Mouse (Mus musculus): ENCODE results near the gene Fn1. TPM values are rescaled to one million over a fixed set of nuclear protein-coding genes. Genes with fewer than 3 reads are reported as not detected.

Gene Fn1
- polyA plus RNA-seq, 1 experiment from 2014 or later = 183 TPM

GRCm38 (mm10) chr1:71642794-71643193 is 10.2 kb downstream of the Fn1 start:
- H3K4me1 ChIP-seq (ENCODE audit: control insufficient read depth, insufficient read depth, low read length) = no peaks in the 10 kb centered on the region
- H3K27me3 ChIP-seq (ENCODE audit: control insufficient read depth, insufficient read depth, low read length) = no peaks in the 10 kb centered on the region
- H3K27ac ChIP-seq (ENCODE audit: low read length) = no peak overlapping the region
- WGBS = 94% methylated on average over 10 of the region's 10 CpGs
- peaks cover 39% of the 10 kb centered on the region for H3K36me3 ChIP-seq (ENCODE audit: control insufficient read depth, insufficient read depth, low read length)
- ATAC-seq (ENCODE audit: insufficient read depth, low FRiP score) = no peak
- no peak overlapping the region for H3K4me3 ChIP-seq (replicated peaks; ENCODE audit: low read length)
- no peak overlapping the region for H3K4me2 ChIP-seq (ENCODE audit: low read depth, low read length)
- H3K9me3 ChIP-seq (replicated peaks; ENCODE audit: control insufficient read depth, low read length) = no peaks in the 10 kb centered on the region
- H3K9ac ChIP-seq (ENCODE audit: low read length) = no peak overlapping the region

DNA sequence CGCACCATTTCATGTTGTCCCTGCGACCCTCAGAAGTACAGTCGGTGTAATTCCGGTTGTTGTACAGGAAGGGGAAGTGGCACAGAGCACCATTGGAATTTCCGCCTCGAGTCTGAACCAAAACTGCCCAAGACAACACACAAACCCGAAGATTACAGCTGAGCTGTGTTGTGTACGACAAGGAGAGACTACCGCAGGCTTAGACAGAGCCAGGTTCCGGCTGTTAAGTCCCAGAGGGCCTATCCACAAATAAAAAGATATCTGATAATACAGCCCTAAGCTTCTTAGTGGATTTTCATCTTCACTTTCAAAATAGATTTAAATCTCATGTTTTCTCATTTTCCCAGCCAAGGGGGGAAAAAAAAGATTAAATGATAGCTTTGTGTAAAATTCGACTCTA is 11.8 kb downstream of the Fn1 start:
- Histone ChIP-seq H3K27me3 (ENCODE audit: control insufficient read depth, insufficient read depth, low read length) (no peaks in the 10 kb centered on the region), H3K27ac (ENCODE audit: low read length) (no peak overlapping the region), H3K4me3 (replicated peaks; ENCODE audit: low read length) (no peak overlapping the region), H3K9ac (ENCODE audit: low read length) (no peak overlapping the region), H3K36me3 (ENCODE audit: control insufficient read depth, insufficient read depth, low read length) (peaks cover 43% of the 10 kb centered on the region), H3K9me3 (replicated peaks; ENCODE audit: control insufficient read depth, low read length) (no peaks in the 10 kb centered on the region), H3K4me2 (ENCODE audit: low read depth, low read length) (no peak overlapping the region), H3K4me1 (ENCODE audit: control insufficient read depth, insufficient read depth, low read length) (no peaks in the 10 kb centered on the region)
- 89% methylated on average over 11 of the region's 11 CpGs for WGBS
- ATAC-seq (ENCODE audit: insufficient read depth, low FRiP score) = no peak

DNA sequence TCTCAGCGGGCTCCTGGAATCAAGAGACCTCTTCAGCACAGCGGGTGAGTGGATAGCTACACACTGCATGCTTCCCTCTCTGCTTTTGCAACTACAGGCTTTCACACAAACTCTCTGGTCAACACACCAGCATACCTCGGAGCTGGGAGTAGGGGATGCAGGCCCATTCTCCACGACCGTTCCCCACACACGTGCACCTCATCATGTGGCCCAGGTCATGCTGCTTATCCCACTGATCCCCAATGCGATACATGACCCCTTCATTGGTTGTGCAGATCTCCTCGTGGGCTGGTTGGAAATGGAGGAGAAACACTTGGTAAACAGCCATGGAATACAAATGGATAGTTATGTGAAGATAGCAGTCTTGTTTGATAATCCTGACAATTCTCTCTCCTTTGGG is 12.8 kb downstream of the Fn1 start:
- Histone ChIP-seq H3K4me1 (ENCODE audit: control insufficient read depth, insufficient read depth, low read length) (no peaks in the 10 kb centered on the region), H3K4me2 (ENCODE audit: low read depth, low read length) (no peak overlapping the region), H3K9ac (ENCODE audit: low read length) (no peak overlapping the region), H3K4me3 (replicated peaks; ENCODE audit: low read length) (no peak overlapping the region), H3K27me3 (ENCODE audit: control insufficient read depth, insufficient read depth, low read length) (no peaks in the 10 kb centered on the region), H3K9me3 (replicated peaks; ENCODE audit: control insufficient read depth, low read length) (no peaks in the 10 kb centered on the region), H3K27ac (ENCODE audit: low read length) (no peak overlapping the region), H3K36me3 (ENCODE audit: control insufficient read depth, insufficient read depth, low read length) (peaks cover 38% of the 10 kb centered on the region)
- ATAC-seq (ENCODE audit: insufficient read depth, low FRiP score) = no peak
- WGBS = 91% methylated on average over 8 of the region's 8 CpGs

DNA sequence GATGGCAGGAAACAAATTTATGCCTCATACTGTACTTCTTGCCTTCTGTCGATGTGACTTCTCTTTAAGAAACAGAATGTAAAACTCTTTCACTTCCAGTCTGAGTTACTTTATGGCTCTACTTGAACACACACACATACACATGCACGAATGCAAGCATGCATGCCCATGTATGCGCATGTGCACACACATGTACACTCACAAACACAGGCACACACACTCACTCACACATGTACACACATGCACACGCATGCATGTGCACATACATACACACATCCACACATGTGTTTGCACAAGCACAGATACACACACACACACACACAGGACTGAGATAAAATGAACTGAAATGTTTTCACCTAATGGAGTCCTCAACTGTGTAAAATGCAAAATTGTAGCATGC is 16.3 kb downstream of the Fn1 start:
- 88% methylated on average over 4 of the region's 4 CpGs for WGBS
- H3K27me3 ChIP-seq (ENCODE audit: control insufficient read depth, insufficient read depth, low read length) = no peaks in the 10 kb centered on the region
- H3K36me3 ChIP-seq (ENCODE audit: control insufficient read depth, insufficient read depth, low read length) = peaks cover 21% of the 10 kb centered on the region
- H3K27ac ChIP-seq (ENCODE audit: low read length) = no peak overlapping the region
- H3K4me2 ChIP-seq (ENCODE audit: low read depth, low read length) = no peak overlapping the region
- ATAC-seq (ENCODE audit: insufficient read depth, low FRiP score) = no peak
- H3K4me1 ChIP-seq (ENCODE audit: control insufficient read depth, insufficient read depth, low read length) = no peaks in the 10 kb centered on the region
- H3K4me3 ChIP-seq (replicated peaks; ENCODE audit: low read length) = no peak overlapping the region
- no peaks in the 10 kb centered on the region for H3K9me3 ChIP-seq (replicated peaks; ENCODE audit: control insufficient read depth, low read length)
- H3K9ac ChIP-seq (ENCODE audit: low read length) = no peak overlapping the region

DNA sequence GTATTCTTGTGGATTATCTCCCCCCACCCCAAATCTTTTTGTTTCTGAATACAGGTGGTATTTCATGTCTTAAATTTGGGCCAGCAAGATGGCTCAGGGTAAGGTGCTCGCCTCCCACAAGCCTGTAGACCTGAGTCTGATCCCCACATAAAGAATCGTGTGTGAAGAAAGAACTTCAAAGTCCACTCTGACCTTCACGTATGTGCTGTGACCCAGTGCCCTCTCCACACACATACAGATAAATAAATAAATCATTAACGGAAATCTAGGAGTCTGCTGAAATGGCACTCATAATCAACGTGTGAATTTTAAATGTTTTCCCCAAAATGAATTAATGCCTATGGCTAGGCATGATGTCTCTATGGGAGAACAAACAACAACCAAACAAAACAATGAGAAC is 16.9 kb downstream of the Fn1 start:
- H3K27me3 ChIP-seq (ENCODE audit: control insufficient read depth, insufficient read depth, low read length) = no peaks in the 10 kb centered on the region
- H3K27ac ChIP-seq (ENCODE audit: low read length) = no peak overlapping the region
- H3K4me3 ChIP-seq (replicated peaks; ENCODE audit: low read length) = no peak overlapping the region
- no peaks in the 10 kb centered on the region for H3K4me1 ChIP-seq (ENCODE audit: control insufficient read depth, insufficient read depth, low read length)
- H3K36me3 ChIP-seq (ENCODE audit: control insufficient read depth, insufficient read depth, low read length) = peaks cover 15% of the 10 kb centered on the region
- 83% methylated on average over 5 of the region's 5 CpGs for WGBS
- H3K9ac ChIP-seq (ENCODE audit: low read length) = no peak overlapping the region
- no peak overlapping the region for H3K4me2 ChIP-seq (ENCODE audit: low read depth, low read length)
- no peak for ATAC-seq (ENCODE audit: insufficient read depth, low FRiP score)
- H3K9me3 ChIP-seq (replicated peaks; ENCODE audit: control insufficient read depth, low read length) = no peaks in the 10 kb centered on the region

DNA sequence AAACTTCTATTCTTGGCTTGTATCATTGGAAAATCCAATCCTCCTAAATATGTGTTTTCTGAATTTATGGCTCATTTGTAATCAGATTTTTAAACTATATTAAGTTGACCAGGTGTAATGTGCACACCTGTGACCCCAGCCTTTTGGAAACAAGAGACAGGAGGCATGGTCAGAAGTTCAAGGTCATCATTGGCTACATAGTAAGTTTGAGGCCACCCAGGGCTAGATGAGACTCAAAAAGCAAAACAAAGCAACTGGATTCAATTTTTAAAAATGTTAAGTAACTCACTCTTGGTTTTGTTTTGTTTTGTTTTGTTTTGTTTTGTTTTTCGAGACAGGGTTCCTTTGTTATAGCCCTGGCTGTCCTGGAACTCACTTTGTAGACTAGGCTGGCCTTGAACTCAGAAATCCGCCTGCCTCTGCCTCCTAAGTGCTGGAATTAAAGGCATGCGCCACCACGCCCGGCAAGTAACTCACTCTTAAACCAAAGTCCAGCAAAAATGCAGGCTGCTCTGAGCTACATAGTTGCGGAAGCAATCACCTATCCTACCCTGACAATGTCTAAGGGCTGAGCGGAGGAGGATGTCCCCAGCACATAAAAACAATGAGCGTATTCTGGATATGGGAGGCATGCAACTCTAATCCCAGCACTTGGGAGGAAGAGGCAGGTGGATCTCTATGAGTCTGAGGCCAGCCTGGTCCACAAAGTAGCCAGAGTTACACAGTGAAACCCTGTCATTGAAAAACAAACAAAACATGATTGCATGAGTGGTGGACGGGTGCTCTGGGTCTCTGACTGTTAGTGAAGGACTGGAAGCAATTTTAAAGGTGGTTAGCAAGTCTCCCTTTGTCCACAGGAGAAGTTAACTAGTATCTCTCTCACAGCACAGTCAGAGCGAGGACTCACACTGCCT is 17.6 kb downstream of the Fn1 start:
- no peaks in the 10 kb centered on the region for H3K4me1 ChIP-seq (ENCODE audit: control insufficient read depth, insufficient read depth, low read length)
- no peak for ATAC-seq (ENCODE audit: insufficient read depth, low FRiP score)

GRCm38 (mm10) chr1:71634471-71634981 is 18.5 kb downstream of the Fn1 start:
- Histone ChIP-seq H3K9me3 (replicated peaks; ENCODE audit: control insufficient read depth, low read length) (no peaks in the 10 kb centered on the region), H3K4me1 (ENCODE audit: control insufficient read depth, insufficient read depth, low read length) (no peaks in the 10 kb centered on the region), H3K27me3 (ENCODE audit: control insufficient read depth, insufficient read depth, low read length) (no peaks in the 10 kb centered on the region), H3K9ac (ENCODE audit: low read length) (no peak overlapping the region), H3K4me2 (ENCODE audit: low read depth, low read length) (no peak overlapping the region), H3K4me3 (replicated peaks; ENCODE audit: low read length) (no peak overlapping the region), H3K27ac (ENCODE audit: low read length) (no peak overlapping the region), H3K36me3 (ENCODE audit: control insufficient read depth, insufficient read depth, low read length) (peaks cover 10% of the 10 kb centered on the region)
- 80% methylated on average over 6 of the region's 6 CpGs for WGBS
- ATAC-seq (ENCODE audit: insufficient read depth, low FRiP score) = no peak

More for the DNA sequence above, 17.6 kb downstream of the Fn1 start:
- no peak overlapping the region for H3K9ac ChIP-seq (ENCODE audit: low read length)
- H3K27ac ChIP-seq (ENCODE audit: low read length) = no peak overlapping the region
- WGBS = 90% methylated on average over 10 of the region's 10 CpGs
- H3K4me3 ChIP-seq (replicated peaks; ENCODE audit: low read length) = no peak overlapping the region
- no peak overlapping the region for H3K4me2 ChIP-seq (ENCODE audit: low read depth, low read length)
- no peaks in the 10 kb centered on the region for H3K27me3 ChIP-seq (ENCODE audit: control insufficient read depth, insufficient read depth, low read length)
- peaks cover 12% of the 10 kb centered on the region for H3K36me3 ChIP-seq (ENCODE audit: control insufficient read depth, insufficient read depth, low read length)
- H3K9me3 ChIP-seq (replicated peaks; ENCODE audit: control insufficient read depth, low read length) = no peaks in the 10 kb centered on the region

DNA sequence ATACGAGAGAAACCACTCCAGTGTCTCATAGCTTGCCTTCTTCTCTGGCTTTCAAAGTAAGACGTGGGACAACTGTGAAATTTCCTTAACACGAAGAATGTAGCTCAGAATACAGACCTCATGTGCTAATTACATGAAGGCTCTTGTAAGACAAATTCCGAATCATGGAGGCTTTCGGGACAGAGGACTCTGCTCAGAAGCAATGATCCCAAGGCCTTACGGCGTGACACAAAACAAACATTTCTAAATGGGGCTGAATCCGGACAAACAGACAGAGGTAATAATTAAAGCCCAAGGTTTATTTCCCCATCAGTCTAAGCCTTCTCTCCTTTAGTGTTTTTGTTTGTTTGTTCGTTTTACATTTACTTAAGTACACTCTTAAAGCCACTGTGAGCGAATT is 20.6 kb downstream of the Fn1 start:
- H3K27ac ChIP-seq (ENCODE audit: low read length) = no peak overlapping the region
- H3K9ac ChIP-seq (ENCODE audit: low read length) = no peak overlapping the region
- no peaks in the 10 kb centered on the region for H3K9me3 ChIP-seq (replicated peaks; ENCODE audit: control insufficient read depth, low read length)
- no peak for ATAC-seq (ENCODE audit: insufficient read depth, low FRiP score)
- H3K4me1 ChIP-seq (ENCODE audit: control insufficient read depth, insufficient read depth, low read length) = no peaks in the 10 kb centered on the region
- peaks cover 9% of the 10 kb centered on the region for H3K36me3 ChIP-seq (ENCODE audit: control insufficient read depth, insufficient read depth, low read length)
- WGBS = 85% methylated on average over 10 of the region's 10 CpGs
- no peak overlapping the region for H3K4me3 ChIP-seq (replicated peaks; ENCODE audit: low read length)
- H3K27me3 ChIP-seq (ENCODE audit: control insufficient read depth, insufficient read depth, low read length) = no peaks in the 10 kb centered on the region
- H3K4me2 ChIP-seq (ENCODE audit: low read depth, low read length) = no peak overlapping the region

DNA sequence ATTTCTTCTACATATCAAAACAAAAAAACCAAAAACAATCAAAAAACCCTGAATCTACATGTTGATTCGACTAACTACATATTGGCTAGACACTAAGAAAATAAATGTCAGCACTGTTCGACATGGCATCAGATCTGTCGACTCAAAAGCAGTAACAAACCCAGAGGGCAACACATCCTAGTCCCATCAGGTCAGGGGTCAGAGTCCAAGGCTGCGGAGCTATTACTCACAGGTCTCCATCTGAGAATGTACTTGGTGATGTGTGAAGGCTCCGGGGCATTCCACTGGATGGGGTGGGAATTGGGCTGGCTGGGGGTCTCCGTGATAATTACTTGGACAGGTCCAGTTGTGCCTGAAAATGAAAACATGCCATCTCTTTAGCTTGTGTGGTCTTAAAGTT is 21.2 kb downstream of the Fn1 start:
- no peak overlapping the region for H3K27ac ChIP-seq (ENCODE audit: low read length)
- H3K9ac ChIP-seq (ENCODE audit: low read length) = no peak overlapping the region
- peaks cover 5% of the 10 kb centered on the region; the same call in 1 of the 2 replicates for H3K36me3 ChIP-seq (ENCODE audit: control insufficient read depth, insufficient read depth, low read length)
- no peaks in the 10 kb centered on the region for H3K9me3 ChIP-seq (replicated peaks; ENCODE audit: control insufficient read depth, low read length)
- no peaks in the 10 kb centered on the region for H3K27me3 ChIP-seq (ENCODE audit: control insufficient read depth, insufficient read depth, low read length)
- WGBS = 82% methylated on average over 6 of the region's 6 CpGs
- H3K4me3 ChIP-seq (replicated peaks; ENCODE audit: low read length) = no peak overlapping the region
- no peak overlapping the region for H3K4me2 ChIP-seq (ENCODE audit: low read depth, low read length)
- no peak for ATAC-seq (ENCODE audit: insufficient read depth, low FRiP score)
- no peaks in the 10 kb centered on the region for H3K4me1 ChIP-seq (ENCODE audit: control insufficient read depth, insufficient read depth, low read length)
